Mouse (Mus musculus): ENCODE measurements at regions not wholly inside any gene's neighbourhood (a gene's known extent, or its start where the extent isn't known, plus 50 kb on each side); places are given as distances from the start of the nearest gene placed in this dataset.
A peak's percentile ranks its signal among the peaks of the same experiment; 100 is the strongest.
"Not testable (repeated sequence)": the region's sequence is repeated elsewhere in the genome, so short reads cannot be mapped to it uniquely, and the experiment has no call there.

- DNase-seq (ENCODE audit: low spot score) = peak; percentile 87
Observed at GRCm38 (mm10) chr4:8084954-8085639, 153.7 kb downstream of the Car8 start.

GRCm38 (mm10) chr4:8079349-8079748 lies 159.5 kb downstream of the Car8 start:
- no peak for DNase-seq (ENCODE audit: low spot score)

DNA sequence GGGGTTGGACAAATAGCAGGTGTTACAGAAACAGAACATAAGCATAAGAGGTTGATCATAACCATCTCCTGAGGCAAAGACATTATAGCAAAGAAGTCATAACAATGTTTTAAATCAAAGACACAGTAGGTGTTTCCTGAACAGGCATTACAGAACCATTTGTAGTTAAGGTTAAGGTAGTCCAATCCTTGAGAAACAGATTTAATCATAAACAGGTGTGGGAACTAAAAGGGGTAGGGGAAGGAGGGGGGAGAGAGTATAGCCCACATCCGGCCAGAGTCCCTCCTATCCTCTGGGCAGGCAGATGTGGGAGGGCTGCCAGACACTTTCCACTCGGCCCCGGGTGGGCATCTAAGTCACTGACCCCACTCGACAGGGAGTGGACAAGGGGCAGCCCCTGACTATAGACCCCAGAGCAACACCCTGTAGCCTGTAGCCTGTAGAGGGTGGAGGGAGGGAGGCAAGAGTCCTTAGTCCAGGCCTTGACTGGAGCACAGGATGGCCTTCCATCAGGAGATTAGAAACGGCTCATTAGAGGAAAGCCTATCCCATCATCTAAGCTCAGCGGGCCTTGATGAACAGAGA lies 165.8 kb downstream of the Car8 start:
- no peak for DNase-seq (ENCODE audit: low spot score)

GRCm38 (mm10) chr4:8070693-8071092 lies 168.1 kb downstream of the Car8 start:
- DNase-seq (ENCODE audit: low spot score) = not testable (repeated sequence)

DNA sequence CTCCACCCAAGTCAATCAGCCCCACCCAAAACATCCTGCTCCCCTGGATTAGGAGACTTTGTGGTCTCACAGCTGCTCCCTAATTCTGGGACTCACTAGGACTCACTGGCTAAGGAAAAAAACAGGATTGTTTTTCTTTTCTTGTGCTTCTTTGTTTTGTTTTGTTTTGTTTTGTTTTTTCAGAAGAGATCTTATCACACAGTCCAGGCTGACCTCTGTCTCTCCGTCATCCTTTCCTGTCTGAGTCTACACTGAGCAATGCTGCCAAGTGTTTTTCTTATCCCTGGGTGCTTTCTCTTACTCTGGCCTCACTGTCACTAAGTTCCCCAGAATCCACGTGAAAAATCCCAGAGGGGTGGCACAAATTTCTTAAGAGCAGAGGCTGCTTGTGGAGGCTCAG lies 170.8 kb downstream of the Car8 start:
- DNase-seq (ENCODE audit: low spot score) = no peak

DNA sequence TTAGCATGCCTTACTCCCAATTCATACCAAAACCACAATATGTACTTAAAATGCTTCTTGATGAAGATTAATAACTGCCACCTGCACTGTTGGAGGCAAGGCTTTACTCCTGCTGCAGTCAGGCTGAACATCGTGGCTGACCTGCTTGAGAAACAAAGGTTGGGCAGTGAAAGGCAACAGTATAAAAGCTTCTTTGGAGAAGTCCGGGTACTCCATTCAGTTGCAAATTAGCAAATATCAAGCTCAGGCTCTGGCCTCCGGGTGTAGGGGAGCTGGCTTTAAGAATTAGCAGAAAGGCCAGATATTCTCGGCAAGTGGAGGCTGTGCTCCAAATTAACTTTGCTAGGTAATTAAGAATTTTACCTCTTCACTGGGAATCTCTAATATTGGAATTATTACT lies 197.1 kb downstream of the Car8 start:
- no peak for DNase-seq (ENCODE audit: low spot score)

GRCm38 (mm10) chr4:8037863-8038262 lies 201.0 kb downstream of the Car8 start:
- no peak for DNase-seq (ENCODE audit: low spot score)

GRCm38 (mm10) chr4:8033402-8033801 lies 205.4 kb downstream of the Car8 start:
- DNase-seq (ENCODE audit: low spot score) = not testable (repeated sequence)

GRCm38 (mm10) chr4:8005155-8005554 lies 233.7 kb downstream of the Car8 start:
- DNase-seq (ENCODE audit: low spot score) = peak; percentile 39

DNA sequence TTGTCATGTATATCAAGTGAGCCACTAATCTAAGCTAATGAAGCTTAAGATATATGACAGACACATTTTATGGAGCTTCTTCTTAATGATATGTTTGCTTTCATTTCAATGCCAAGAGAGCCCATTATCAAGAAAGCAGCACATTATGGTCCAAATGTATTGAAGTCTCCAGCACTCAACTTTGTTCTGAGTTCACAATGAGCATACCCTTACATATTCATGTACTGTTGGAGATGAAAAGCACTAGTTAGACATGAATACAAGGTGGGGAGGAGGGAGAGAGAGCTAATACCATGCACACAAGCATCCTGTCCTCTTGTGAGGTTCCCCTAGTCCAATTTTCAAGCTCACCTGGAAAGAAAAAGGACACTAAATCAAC lies 241.3 kb downstream of the Car8 start:
- no peak for DNase-seq (ENCODE audit: low spot score)

DNA sequence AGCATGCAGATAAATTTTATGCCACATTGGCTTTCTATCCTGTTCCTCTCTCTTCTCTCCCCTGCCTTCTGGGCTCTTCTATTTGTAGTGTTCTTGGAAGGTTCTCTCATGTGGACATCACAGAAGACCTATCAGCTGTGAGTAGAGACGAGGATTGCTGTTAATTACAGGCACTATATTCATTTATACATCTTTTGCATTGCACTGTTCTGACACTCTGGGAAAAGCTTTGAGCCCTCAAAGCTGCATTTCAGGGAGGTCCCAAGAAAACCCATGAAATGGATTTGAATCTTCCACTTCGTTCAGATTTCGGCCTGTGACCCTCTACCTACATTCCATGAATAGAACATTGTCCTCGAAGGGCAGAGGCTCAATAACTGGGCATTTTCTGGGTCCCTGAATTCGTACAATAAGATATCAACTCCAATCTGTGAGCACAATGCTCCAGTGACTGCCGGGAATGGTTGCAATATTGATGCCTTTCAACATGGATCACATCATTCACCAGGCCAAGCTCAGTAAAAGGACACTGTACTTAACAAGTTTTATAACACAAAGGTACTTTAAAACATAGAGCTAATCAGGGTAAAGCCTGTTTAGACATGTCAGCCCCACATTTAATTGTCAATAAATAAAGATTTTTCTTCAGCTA lies 241.8 kb downstream of the Car8 start:
- DNase-seq (ENCODE audit: low spot score) = no peak

- no peak for DNase-seq (ENCODE audit: low spot score)
Observed at GRCm38 (mm10) chr4:7992944-7993343, 245.9 kb downstream of the Car8 start.

DNA sequence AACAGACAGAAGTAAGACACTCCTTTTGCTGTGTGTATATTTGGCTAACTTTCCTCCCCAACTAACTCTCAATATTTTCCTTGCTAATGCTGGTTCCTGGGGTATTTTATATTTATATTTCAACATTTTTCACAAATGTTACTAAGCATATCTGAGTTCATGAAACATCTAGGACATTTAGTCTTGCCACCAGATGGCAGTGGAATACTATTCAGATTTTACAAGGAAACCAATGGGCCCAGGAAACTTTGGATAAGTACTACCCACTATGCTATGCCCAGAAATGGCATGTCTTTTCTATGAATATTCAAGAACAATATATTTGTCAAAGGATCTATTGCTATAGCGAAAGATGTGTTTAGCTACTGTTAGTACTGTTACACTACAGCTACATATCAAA lies 251.1 kb downstream of the Car8 start:
- no peak for DNase-seq (ENCODE audit: low spot score)

GRCm38 (mm10) chr4:7987346-7987745 lies 251.5 kb downstream of the Car8 start:
- DNase-seq (ENCODE audit: low spot score) = no peak

DNA sequence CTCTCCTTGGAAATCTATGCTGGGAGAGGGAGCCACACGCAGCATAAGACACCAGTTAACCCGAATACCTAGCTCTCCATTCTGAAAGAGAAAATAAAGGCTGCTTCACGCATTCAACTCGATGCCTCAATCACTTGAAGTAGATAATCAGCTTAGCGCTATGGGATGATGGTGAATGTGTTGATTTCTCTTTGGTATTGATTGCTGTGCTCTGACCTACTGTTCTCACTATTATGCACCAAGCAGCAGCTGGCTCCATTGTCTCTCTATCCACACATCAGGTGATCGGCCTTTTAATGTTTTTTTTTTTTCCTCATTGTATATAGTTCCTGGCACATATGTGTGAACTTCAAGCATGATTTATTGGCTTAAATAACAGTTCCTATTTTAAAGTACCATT lies 254.0 kb downstream of the Car8 start:
- DNase-seq (ENCODE audit: low spot score) = no peak

GRCm38 (mm10) chr4:7979772-7980351 lies 259.0 kb downstream of the Car8 start:
- DNase-seq (ENCODE audit: low spot score) = no peak

DNA sequence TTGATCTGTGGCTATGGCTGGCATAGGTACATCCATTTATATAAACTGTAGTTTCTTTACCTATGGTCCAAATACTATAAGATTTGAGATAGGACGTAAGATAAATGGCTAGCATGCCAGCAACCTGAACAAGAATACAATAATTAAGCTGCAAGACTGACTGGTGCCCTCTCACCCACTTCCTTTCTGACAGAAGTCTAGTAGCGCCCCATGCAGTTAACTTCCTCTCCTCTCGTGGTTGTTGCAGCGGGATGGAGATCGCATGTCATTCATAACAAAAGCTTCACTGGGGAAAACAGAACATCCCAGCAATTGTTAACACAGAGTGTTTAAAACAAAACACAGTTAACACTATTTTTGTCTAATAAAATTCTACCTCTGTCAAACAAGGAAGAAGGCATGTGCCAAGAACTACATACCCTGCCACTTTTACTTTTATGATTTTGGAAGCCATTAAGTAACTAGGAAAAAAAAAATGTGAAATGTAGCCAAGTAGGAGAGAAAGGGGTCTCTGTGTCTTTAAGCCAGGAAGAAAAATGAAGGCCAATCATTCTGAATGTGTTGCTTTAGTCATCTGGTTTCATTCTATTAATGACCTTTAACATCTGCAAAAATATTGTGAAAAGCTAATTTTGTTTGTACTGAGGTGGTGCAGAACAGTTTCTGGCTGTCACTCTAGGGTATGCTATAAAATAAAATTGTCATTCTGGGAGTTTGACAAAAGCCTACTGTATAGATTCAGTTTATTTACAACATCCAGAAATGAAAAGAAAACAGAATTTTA lies 261.0 kb downstream of the Car8 start:
- DNase-seq (ENCODE audit: low spot score) = no peak

DNA sequence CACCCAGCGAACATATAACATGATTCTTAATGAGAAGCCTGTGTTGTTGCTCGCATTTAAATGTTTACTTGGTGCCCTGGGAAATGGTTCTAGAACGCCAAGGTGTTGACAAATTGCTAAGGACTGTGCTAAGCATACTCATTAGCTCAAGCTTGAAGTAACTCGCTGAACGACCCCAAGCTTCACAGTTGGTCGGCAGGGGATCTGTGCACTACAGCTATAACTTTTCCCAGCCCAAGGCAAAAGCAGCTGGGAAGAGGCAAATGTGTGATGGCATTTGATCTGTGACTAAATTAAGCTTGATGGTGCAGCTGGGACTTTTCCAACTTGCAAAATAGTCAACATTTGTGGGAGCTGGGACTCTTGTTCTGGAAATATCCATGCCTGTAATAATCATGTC lies 268.6 kb downstream of the Car8 start:
- no peak for DNase-seq (ENCODE audit: low spot score)

DNA sequence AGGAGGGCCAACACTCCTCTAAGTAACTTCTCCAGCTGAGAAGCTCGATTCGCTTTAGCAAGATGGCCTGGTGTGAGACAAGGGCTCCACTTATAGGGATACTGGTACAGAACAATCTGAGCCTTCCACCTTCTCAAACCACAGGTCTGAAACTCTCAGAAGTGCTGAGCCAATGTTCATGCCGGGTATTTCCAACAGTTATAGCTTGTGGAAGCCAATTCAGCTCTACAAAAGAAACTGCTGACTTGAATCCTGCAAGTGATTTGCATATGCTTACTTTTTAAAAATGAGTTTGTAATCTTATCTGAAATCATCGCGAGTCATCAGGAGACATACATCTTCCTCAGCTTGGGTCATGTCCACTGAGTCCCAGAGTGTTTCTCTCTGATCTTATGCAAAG lies 273.2 kb downstream of the Car8 start:
- no peak for DNase-seq (ENCODE audit: low spot score)

- no peak for DNase-seq (ENCODE audit: low spot score)
Observed at GRCm38 (mm10) chr4:7961521-7962172, 277.2 kb downstream of the Car8 start.

DNA sequence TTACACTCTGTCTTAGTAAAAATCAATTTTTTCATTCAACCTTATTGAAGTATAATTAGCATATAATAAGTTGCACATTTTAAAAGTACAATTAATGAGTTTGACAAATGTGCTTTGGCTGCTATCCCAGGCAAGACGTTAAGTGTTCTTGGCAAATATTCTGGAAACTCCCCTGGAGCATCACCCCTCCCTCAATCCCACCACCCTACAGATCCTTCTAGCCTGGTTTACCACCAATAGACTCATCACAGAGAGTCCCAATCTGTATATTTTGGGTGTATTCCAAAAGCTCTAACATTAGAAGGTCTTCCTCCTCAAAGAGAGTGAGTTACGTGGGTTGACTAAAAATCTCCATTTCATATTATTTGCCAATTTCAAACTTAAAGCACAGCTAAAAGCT lies 278.5 kb downstream of the Car8 start:
- DNase-seq (ENCODE audit: low spot score) = no peak

- no peak for DNase-seq (ENCODE audit: low spot score)
Observed at GRCm38 (mm10) chr4:7948020-7948419, 290.8 kb downstream of the Car8 start.
